Mouse (Mus musculus) heart, embryonic 10.5 days (tissue): Measurements from ENCODE around the gene Spint3. TPM values are rescaled to one million over a fixed set of nuclear protein-coding genes. Genes with fewer than 3 reads are reported as not detected.
A peak's percentile ranks its signal among the peaks of the same experiment; 100 is the strongest.

Source experiments
- DNase-seq: peaks from one replicate; pipeline ENCODE4 v3.0.0-alpha.2; 2017; ENCODE audit warnings: low spot score
- H3K27ac ChIP-seq: fragments of 300-500 bp; sonication (generic); 2 replicates; pipeline ENCODE4 v1.5.1; 2016; ENCODE audit warnings: mild to moderate bottlenecking
- H3K27me3 ChIP-seq: fragments of 300-500 bp; sonication (generic); 2 replicates; pipeline ENCODE4 v1.6.1; 2016; ENCODE audit warnings: mild to moderate bottlenecking; ENCODE audit not compliant: poor library complexity, insufficient read depth, severe bottlenecking
- H3K36me3 ChIP-seq: fragments of 300-500 bp; sonication (generic); 2 replicates; pipeline ENCODE4 v1.6.1; 2016; ENCODE audit warnings: mild to moderate bottlenecking, moderate library complexity
- H3K4me1 ChIP-seq: fragments of 300-500 bp; sonication (generic); 2 replicates; pipeline ENCODE4 v1.6.1; 2016; ENCODE audit warnings: mild to moderate bottlenecking
- H3K4me3 ChIP-seq: fragments of 300-500 bp; sonication (generic); 2 replicates; pipeline ENCODE4 v1.5.1; 2016; ENCODE audit warnings: mild to moderate bottlenecking, moderate library complexity
- H3K9me3 ChIP-seq: fragments of 300-500 bp; sonication (generic); 2 replicates; pipeline ENCODE4 v1.6.1; 2016; ENCODE audit warnings: mild to moderate bottlenecking, moderate library complexity
- WGBS: fragments of 180-500 bp; shearing (Covaris S2); methylation state at CpG from one replicate; pipeline ENCODE4 v1.1.7; 2016; 5-methylcytosine and 5-hydroxymethylcytosine counted together
- polyA plus RNA-seq: library from polyadenylated mRNA; unstranded; fragments of >200 nt; fragmentation: Nextera tagmentation; extraction: Ambion mirVana; gene quantifications from 2 replicates; pipeline ENCODE4 v1.2.1, GENCODE M21; 2016

Spint3 gene
- polyA plus RNA-seq, 1 experiment from 2014 or later, result not detected

GRCm38 (mm10) chr2:164564346-164564745, 8.9 kb downstream of the Spint3 start:
- 76% methylated on average over 5 of the region's 5 CpGs for WGBS
- Histone ChIP-seq H3K4me3 (peak overlapping the region; percentile 67; the same call in 1 of the 2 replicates), H3K4me1 (peaks cover 21% of the 10 kb centered on the region), H3K27ac (no peak overlapping the region), H3K27me3 (peaks cover 41% of the 10 kb centered on the region), H3K36me3 (no peaks in the 10 kb centered on the region), H3K9me3 (no peaks in the 10 kb centered on the region)
- DNase-seq, result no peak

DNA sequence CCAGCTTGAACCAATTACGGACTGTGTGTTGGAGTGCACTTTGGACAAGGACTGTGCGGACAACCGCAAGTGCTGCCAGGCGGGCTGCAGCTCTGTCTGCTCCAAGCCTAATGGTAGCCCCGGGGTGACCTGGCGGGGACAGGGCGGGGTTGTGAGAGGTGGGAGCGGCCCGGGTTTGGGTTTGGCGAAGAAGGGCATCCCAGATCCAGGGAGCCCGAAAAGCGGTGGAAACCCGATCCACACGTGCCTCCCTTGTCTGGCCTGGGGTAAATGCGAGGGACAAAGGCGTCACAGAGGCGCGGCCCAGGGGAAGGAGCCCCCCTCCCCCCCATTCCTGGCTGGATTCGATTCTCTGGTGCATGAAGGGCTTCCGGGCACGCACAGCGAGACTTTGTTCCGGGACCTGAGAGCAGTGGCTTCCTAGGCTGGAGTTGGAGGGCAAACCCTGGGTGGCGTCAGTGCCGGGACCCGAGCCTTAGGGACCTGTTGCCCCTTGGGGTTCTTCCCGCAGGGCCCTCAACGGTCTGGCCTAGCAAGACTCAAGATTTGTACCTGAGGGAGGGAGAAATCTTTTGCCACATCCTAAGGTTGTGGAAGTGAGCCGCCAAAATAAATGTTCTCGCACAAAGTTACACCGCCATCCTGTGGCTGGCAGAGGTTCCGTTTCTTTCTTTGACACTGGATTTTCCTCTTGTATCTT, 9.8 kb downstream of the Spint3 start:
- peak overlapping the region; percentile 87 for H3K27ac ChIP-seq
- WGBS, result under 1% methylated on average over 32 of the region's 32 CpGs
- peaks cover 41% of the 10 kb centered on the region for H3K27me3 ChIP-seq
- H3K9me3 ChIP-seq, result no peaks in the 10 kb centered on the region
- peak overlapping the region; percentile 67 for H3K4me3 ChIP-seq
- DNase-seq, result no peak
- H3K36me3 ChIP-seq, result no peaks in the 10 kb centered on the region
- H3K4me1 ChIP-seq, result peaks cover 26% of the 10 kb centered on the region

DNA sequence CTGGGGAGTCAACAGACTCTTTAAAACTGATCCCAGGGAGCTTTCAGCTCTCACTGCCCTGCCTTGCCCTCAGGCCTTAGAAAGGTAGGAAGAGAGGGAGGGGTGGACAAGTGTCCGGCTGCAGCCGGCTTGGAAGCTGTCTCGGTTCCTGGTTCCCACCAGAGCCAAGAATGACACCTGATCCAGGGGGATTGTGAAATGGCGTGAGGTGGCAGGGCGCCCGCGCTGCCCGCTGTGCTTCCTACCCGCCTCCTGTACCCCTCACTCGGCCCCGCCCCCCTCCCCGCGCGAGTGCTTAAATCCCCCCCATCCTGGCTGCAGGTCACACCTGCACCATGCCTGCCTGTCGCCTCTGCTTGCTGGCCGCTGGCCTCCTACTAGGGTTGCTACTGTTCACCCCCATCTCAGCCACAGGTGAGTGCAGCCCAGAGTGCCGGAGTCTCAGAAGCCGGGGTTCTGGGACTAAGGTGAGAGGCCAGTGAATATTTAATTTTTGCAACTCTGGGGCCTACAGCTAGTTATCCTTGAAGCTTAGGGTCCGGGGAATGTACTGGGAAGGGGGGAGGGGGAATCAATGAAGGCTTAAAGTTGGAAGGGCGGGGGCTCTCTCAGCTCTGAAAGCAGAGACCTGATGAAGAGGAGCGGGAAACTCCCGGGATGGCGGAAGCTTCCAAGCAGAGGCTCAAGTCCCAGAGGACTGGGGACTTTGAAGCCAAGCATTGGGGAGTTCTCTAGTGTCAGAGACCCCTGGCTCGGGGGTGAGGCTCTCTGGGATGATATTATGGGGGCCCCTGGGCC, 10.7 kb downstream of the Spint3 start, which contains the start of gene Wfdc2:
Wfdc2 (plus strand) TSS at position 23 of the 798 bp plus-strand sequence.
- peaks cover 26% of the 10 kb centered on the region for H3K4me1 ChIP-seq
- 2% methylated on average over 24 of the region's 24 CpGs for WGBS
- peaks cover 47% of the 10 kb centered on the region for H3K27me3 ChIP-seq
- peak within 1 kb of the TSS; percentile 87 for H3K27ac ChIP-seq
- no peaks in the 10 kb centered on the region for H3K9me3 ChIP-seq
- no peak for DNase-seq
- H3K36me3 ChIP-seq, result no peaks in the 10 kb centered on the region
- peak within 1 kb of the TSS; percentile 67 for H3K4me3 ChIP-seq

DNA sequence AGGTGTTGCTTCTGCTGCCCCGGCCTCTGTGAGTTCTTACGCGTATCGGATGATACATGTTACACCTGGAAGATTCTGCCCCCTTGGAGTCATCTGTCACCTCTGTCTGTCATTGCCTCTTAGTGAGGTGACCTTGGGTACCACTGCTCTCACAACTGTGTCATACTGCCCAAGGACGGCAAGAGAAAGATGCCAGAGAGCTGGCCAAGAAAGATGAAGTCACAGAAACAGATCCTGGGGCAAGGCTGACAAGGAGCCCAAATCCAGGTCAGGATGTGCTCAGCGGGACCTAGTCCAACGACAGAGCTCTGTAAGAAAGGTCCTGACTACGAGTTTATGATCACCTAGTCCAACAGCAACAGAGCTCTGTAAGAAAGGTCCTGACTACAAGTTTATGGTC, 13.2 kb downstream of the Spint3 start:
- no peak overlapping the region for H3K4me3 ChIP-seq
- H3K27me3 ChIP-seq, result peaks cover 46% of the 10 kb centered on the region
- H3K4me1 ChIP-seq, result peaks cover 26% of the 10 kb centered on the region
- no peak for DNase-seq
- H3K36me3 ChIP-seq, result no peaks in the 10 kb centered on the region
- no peaks in the 10 kb centered on the region for H3K9me3 ChIP-seq
- WGBS, result 86% methylated on average over 8 of the region's 8 CpGs
- no peak overlapping the region for H3K27ac ChIP-seq

GRCm38 (mm10) chr2:164558991-164559645, 14.1 kb downstream of the Spint3 start:
- 24% methylated on average over 16 of the region's 16 CpGs for WGBS
- DNase-seq, result no peak
- Histone ChIP-seq H3K4me1 (peaks cover 25% of the 10 kb centered on the region), H3K36me3 (no peaks in the 10 kb centered on the region), H3K4me3 (no peak overlapping the region), H3K9me3 (no peaks in the 10 kb centered on the region), H3K27ac (peak overlapping the region; percentile 62), H3K27me3 (peaks cover 36% of the 10 kb centered on the region)

DNA sequence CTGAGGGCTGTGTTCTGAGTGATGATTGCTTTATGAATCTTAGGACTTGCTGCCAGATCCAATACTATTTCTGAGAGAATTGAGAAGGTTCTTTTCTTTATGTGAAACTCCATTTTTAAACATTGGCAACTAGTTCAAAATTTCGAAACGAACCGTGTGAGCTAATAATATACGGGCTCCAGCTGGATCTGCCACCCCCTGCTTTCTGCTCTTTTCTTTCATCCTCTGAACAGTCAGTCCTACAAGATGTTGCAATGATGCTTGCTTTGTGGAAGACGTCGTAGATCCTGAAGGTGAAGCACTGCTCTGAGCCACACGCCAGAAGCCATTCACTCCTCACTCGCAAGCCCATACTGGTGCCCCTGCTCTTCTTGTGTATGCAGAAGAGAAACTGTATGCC, 14.8 kb downstream of the Spint3 start:
- Histone ChIP-seq H3K9me3 (no peaks in the 10 kb centered on the region), H3K4me3 (no peak overlapping the region), H3K4me1 (peaks cover 18% of the 10 kb centered on the region), H3K27ac (no peak overlapping the region), H3K27me3 (peaks cover 33% of the 10 kb centered on the region), H3K36me3 (no peaks in the 10 kb centered on the region)
- 79% methylated on average over 8 of the region's 8 CpGs for WGBS
- DNase-seq, result no peak

DNA sequence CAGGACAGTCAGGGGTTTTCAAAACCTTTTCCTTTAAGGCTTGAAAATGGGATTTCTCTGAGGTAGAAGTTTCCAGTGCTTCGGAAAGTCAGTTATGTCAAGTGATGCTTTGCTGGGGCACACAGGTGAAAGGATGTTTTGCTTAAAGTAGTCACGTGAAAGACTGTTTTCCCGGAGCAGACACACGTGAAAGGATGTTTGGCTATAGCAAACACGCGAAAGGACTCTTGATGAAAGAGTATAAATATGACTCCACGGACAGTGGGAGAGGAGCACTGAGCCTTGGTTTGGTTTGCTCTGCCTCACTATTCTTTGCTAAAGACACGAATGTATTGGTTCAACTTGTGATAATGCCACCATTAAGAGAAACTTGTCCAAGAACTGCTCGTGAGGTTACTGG, 21.8 kb downstream of the Spint3 start:
- Histone ChIP-seq H3K27ac (no peak overlapping the region), H3K4me3 (no peak overlapping the region), H3K4me1 (peaks cover 9% of the 10 kb centered on the region), H3K36me3 (no peaks in the 10 kb centered on the region), H3K9me3 (no peaks in the 10 kb centered on the region), H3K27me3 (peaks cover 20% of the 10 kb centered on the region; the same call in 1 of the 2 replicates)
- WGBS, result 83% methylated on average over 9 of the region's 9 CpGs
- no peak for DNase-seq

- no peak for DNase-seq
- peaks cover 20% of the 10 kb centered on the region; the same call in 1 of the 2 replicates for H3K27me3 ChIP-seq
- no peak overlapping the region for H3K27ac ChIP-seq
- WGBS, result 70% methylated on average over 2 of the region's 2 CpGs
- H3K4me3 ChIP-seq, result no peak overlapping the region
- H3K4me1 ChIP-seq, result peaks cover 9% of the 10 kb centered on the region
- no peaks in the 10 kb centered on the region for H3K36me3 ChIP-seq
- H3K9me3 ChIP-seq, result no peaks in the 10 kb centered on the region
Observed at GRCm38 (mm10) chr2:164550895-164551269, 22.4 kb downstream of the Spint3 start.

GRCm38 (mm10) chr2:164549963-164550894, 23.0 kb downstream of the Spint3 start:
- no peaks in the 10 kb centered on the region for H3K36me3 ChIP-seq
- no peak for DNase-seq

GRCm38 (mm10) chr2:164549338-164549737, 23.9 kb downstream of the Spint3 start:
- 34% methylated on average over 4 of the region's 4 CpGs for WGBS
- DNase-seq, result no peak
- peaks cover 13% of the 10 kb centered on the region for H3K4me1 ChIP-seq

More at GRCm38 (mm10) chr2:164549963-164550894, 23.0 kb downstream of the Spint3 start:
- 19% methylated on average over 10 of the region's 10 CpGs for WGBS
- Histone ChIP-seq H3K9me3 (no peaks in the 10 kb centered on the region), H3K4me1 (peaks cover 9% of the 10 kb centered on the region), H3K27me3 (peaks cover 20% of the 10 kb centered on the region; the same call in 1 of the 2 replicates), H3K4me3 (0 out of 2 replicates have a peak overlapping the region, but pooled peaks have one; percentile 2), H3K27ac (no peak overlapping the region; the same call in 1 of the 2 replicates)

DNA sequence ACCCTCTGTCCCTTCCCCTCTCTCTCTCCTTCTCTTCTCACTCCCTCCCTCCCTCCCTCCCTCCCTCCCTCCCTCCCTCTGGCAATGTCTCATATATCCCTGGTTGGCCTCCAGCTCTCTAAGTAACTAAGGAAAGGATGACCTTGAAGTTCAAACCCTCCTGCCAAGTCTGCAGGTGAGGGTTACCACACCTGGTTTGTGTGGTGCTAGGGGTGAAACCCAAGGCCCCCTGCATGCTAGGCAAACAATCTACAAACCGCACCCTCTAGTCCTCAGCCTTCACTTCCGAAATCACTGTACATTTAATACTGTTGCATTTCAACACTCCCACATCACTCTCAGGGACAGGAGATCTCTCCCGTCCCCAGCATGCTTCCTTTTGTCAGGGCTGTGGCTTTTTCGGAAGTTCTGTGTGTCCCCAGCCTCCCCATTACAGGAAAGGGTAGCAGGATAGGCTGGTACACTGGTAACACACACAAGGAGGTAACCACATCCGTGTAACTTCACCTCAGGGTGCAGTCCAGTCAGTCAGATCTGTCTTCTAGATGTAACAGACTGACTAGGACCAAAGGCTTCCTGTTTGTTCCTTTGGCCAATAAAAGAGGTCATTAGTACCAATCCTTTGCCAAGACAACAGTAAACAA, 28.7 kb downstream of the Spint3 start:
- H3K27me3 ChIP-seq, result peaks cover 5% of the 10 kb centered on the region; the same call in 1 of the 2 replicates
- H3K27ac ChIP-seq, result no peak overlapping the region
- no peak for DNase-seq
- no peaks in the 10 kb centered on the region for H3K36me3 ChIP-seq
- no peaks in the 10 kb centered on the region for H3K9me3 ChIP-seq
- peaks cover 4% of the 10 kb centered on the region for H3K4me1 ChIP-seq
- 44% methylated on average over 5 of the region's 5 CpGs for WGBS
- no peak overlapping the region for H3K4me3 ChIP-seq

More at GRCm38 (mm10) chr2:164549338-164549737, 23.9 kb downstream of the Spint3 start:
- no peak overlapping the region for H3K4me3 ChIP-seq
- no peak overlapping the region for H3K27ac ChIP-seq
- H3K36me3 ChIP-seq, result no peaks in the 10 kb centered on the region
- H3K27me3 ChIP-seq, result peaks cover 20% of the 10 kb centered on the region; the same call in 1 of the 2 replicates
- no peaks in the 10 kb centered on the region for H3K9me3 ChIP-seq
